Mouse (Mus musculus): ENCODE measurements around the gene Rho. TPM values are rescaled to one million over a fixed set of nuclear protein-coding genes. Genes with fewer than 3 reads are reported as not detected.

Gene Rho
- 0.26 TPM for polyA plus RNA-seq (2014; fragmentation: Illumina TruSeq; extraction: RNeasy Lipid Tissue Mini Kit (QIAGEN cat#74804); ENCODE audit: low read depth, low replicate concordance)

GRCm38 (mm10) chr6:115931639-115932038, at the start of gene Rho:
Rho (plus strand) TSS chr6:115931748.

GRCm38 (mm10) chr6:115944638-115945037, 13.1 kb downstream of the Rho start, which contains the start of gene H1foo:
H1foo (plus strand) TSS chr6:115944938.

Other genes starting within 250 kb of the Rho start
- gene Tmem40, start 169.3 kb upstream of the Rho start, polyA plus RNA-seq (2014; fragmentation: Illumina TruSeq; extraction: RNeasy Lipid Tissue Mini Kit (QIAGEN cat#74804); ENCODE audit: low read depth, low replicate concordance): not detected
- 50.8 TPM for gene Cand2, start 157.2 kb upstream of the Rho start, polyA plus RNA-seq (2014; fragmentation: Illumina TruSeq; extraction: RNeasy Lipid Tissue Mini Kit (QIAGEN cat#74804); ENCODE audit: low read depth, low replicate concordance)
- 806 TPM for gene Rpl32, start 123.0 kb upstream of the Rho start, polyA plus RNA-seq (2014; fragmentation: Illumina TruSeq; extraction: RNeasy Lipid Tissue Mini Kit (QIAGEN cat#74804); ENCODE audit: low read depth, low replicate concordance)
- gene Efcab12, start 93.3 kb upstream of the Rho start, polyA plus RNA-seq (2014; fragmentation: Illumina TruSeq; extraction: RNeasy Lipid Tissue Mini Kit (QIAGEN cat#74804); ENCODE audit: low read depth, low replicate concordance): 0.16 TPM
- gene Mbd4, start 78.4 kb upstream of the Rho start, polyA plus RNA-seq (2014; fragmentation: Illumina TruSeq; extraction: RNeasy Lipid Tissue Mini Kit (QIAGEN cat#74804); ENCODE audit: low read depth, low replicate concordance): 1.8 TPM
- 7.2 TPM for gene Ift122, start 78.3 kb upstream of the Rho start, polyA plus RNA-seq (2014; fragmentation: Illumina TruSeq; extraction: RNeasy Lipid Tissue Mini Kit (QIAGEN cat#74804); ENCODE audit: low read depth, low replicate concordance)
- not detected for gene H1foo, start 13.2 kb downstream of the Rho start, polyA plus RNA-seq (2014; fragmentation: Illumina TruSeq; extraction: RNeasy Lipid Tissue Mini Kit (QIAGEN cat#74804); ENCODE audit: low read depth, low replicate concordance)
- 101 TPM for gene Plxnd1, start 63.3 kb downstream of the Rho start, polyA plus RNA-seq (2014; fragmentation: Illumina TruSeq; extraction: RNeasy Lipid Tissue Mini Kit (QIAGEN cat#74804); ENCODE audit: low read depth, low replicate concordance)